Mouse (Mus musculus) induced T-regulatory cell, adult 2 months (primary cell): ENCODE results near the gene Gm38119.
"Not testable (repeated sequence)": the region's sequence is repeated elsewhere in the genome, so short reads cannot be mapped to it uniquely, and the experiment has no call there.

Source experiments
- DNase-seq: peaks from one replicate; pipeline ENCODE4 v3.0.0-alpha.2; 2012; ENCODE audit warnings: low read depth

Gene Gm38119

DNA sequence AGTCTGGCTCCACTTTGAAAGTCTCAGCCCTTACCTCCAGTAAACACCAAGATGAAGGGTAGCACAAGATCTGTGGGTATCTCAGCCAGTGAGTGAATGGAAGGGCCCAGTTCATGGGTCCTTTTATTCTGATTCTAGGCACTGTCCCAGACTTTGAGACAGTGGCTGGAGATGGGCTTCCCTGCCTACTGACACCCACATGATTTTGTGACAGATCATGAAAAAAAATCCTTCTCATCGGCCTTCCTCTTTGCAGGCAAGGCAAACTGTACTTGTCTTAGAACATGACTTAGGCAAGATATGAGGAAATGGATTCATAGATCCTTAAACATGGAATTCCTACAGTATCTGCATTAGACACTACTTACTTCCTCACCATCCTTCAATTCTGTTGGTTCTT is at the start of gene Gm38119:
TSS of gene Gm38119 (minus strand) at position 101 of the 400 bp plus-strand sequence.
- DNase-seq = no peak

DNA sequence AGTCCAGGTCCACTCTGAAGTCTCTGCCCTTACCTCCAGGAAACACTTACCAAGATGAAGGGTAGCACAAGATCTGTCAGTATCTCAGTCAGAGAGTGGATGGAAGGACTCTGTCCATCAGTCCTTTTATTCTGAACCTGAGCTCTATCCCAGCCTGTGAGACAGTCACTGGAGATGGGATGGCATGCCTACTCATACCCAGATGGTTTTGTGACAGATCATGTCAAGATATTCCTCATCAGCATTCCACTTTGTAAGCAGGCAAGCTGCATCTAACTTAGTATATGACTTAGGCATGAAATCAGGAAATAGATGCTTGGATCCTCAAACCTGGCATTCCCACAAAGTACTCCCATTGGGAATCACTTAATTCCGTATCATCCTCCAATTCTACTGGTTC is 39.9 kb upstream of the Gm38119 start, which contains the start of gene Lce1i:
TSS of gene Lce1i (minus strand) at position 101 of the 400 bp plus-strand sequence.
- no peak for DNase-seq

DNA sequence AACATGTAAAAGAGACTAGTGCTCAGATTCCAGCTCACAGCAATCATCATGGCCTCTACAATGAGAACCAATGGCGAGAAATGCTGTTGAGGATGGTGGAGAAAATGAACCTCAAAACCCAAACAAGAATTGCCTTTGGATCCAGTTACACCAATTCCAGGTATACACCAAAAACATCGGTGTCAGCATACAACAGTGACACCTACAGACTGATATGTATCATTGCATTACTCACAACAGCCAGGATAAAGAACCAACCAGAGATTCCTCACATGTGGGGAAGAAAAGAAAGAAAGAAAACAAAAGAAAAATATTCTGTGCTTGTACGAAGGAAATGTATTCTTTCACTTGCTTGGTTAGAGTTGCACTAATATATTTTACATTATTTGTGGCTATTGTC is 32.7 kb upstream of the Gm38119 start:
- DNase-seq = no peak

DNA sequence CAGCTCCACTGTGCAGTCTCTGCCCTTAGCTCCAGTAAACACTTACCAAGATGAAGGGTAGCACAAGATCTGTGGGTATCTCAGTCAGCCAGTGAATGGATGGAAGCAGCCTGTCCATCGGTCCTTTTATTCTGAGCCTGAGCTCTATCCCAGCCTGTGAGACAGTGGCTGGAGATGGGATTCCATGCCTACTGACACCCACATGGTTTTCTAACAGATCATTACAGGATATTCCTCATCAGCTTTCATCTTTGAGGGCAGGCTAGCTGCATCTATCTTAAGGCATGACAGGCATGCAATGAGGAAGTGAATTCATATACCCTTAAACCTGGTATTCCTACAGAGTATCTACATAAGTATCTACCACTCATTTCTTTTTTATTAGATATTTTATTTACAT is 26.1 kb upstream of the Gm38119 start, which contains the start of gene Lce1h:
TSS of gene Lce1h (minus strand) at position 101 of the 400 bp plus-strand sequence.
- DNase-seq = no peak

DNA sequence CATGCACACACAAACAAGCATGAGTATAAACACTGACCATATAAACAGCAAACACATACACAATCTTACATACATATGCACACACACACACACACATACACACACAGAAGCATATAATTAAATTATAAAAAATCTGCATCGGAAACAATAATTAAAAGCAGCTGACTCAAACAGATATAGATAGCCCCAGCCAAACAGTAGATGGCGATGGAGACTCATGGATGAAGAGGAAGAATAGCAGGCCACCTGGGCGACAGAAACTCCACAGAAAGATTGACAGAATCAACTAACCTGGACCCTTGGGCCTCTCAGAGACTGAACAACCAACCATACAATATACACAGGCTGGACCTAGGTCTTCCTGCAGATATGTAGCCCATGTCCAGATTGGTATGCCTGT is 14.3 kb upstream of the Gm38119 start:
- no peak for DNase-seq

DNA sequence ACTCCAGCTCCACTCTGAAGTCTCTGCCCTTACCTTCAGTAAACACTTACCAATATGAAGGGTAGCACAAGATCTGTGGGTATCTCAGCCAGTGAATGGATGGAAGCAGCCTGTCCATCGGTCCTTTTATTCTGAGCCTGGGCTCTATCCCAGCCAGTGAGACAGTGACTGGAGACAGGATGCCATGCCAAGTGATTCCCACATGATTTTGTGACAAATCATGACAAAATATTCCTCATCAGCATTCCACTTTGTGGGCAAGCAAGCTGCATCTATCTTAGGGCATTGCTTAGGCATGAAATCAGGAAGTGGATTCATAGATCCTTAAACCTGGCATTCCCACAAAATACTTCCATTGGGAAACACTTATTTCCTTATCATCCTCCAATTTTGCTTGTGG is 13.3 kb upstream of the Gm38119 start, which contains the start of gene Lce1g:
TSS of gene Lce1g (minus strand) at position 101 of the 400 bp plus-strand sequence.
- DNase-seq = no peak

DNA sequence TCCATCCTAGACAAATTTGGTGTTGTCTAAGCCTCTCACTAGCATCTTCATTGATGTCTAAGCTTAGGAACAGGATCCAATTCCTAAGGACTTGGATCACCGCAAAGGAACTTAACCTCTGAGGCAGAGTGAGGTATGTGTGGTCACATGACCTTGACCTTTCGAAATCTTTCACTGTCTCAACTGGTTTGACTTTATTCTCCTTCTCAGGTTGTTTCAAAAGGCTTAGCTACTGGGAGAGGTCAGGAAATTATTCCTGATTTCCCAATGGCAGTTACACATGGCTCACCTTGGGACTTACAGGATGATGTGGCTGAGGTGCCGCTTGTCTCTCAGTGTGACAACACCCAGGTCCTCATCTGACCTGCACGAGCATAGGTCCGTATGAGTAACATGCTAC is 16.3 kb downstream of the Gm38119 start:
- DNase-seq = no peak

DNA sequence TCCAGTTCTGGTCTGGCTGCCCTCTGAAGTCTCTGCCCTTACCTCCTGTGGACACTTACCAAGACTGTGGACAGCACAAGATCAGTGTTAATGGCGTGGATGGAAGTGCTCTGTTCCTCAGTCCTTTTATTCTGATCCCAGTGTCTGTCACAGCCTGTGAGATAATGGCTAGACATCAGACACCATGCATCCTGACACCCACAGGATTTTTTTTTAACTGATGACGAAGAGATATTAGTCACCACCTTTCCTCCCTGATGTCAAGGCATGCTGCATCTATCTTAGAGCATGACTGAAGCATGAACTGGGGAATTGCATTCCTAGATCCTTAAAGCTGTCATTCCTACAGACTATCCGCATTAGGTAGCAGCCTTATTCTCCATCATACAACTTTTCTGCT is 18.6 kb downstream of the Gm38119 start, which contains the start of gene Lce1f:
TSS of gene Lce1f (minus strand) at position 101 of the 400 bp plus-strand sequence.
- DNase-seq = no peak

DNA sequence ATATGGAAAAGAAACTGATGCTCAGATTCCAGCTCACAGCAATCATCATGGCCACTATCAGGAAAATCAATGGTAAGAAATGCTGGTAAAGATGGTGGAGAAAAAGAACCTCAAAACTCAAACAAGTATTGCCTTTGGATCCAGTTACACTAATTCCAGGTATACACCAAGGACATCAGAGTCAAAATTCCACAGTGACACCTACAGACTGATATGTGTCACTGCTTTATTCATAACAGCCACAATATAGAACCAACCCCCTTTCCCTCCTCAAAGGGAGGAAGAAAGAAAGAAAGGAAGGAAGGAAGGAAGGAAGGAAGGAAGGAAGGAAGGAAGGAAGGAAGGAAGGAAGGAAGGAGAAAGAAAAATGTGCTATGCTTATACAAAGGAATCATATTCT is 23.8 kb downstream of the Gm38119 start:
- no peak for DNase-seq

DNA sequence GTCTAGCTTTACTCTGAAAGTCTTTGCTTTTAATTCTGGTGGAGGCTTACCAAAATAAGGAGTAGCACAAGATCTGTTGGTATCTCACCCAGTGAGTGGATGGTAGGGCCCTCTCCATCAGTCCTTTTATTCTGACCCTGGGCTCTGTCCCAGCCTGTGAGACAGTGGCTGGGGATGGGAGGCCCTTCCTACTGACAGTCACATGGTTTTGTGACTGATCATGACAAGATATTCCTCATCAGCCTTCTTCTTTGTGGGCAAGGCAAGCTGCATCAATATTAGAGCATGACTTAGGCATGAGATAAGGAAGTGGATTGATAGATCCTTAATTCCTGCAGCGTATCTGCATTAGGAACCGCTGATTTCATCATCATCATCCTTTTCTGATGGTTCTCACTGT is 29.9 kb downstream of the Gm38119 start, which contains the start of gene Lce1e:
TSS of gene Lce1e (minus strand) at position 101 of the 400 bp plus-strand sequence.
- no peak for DNase-seq

DNA sequence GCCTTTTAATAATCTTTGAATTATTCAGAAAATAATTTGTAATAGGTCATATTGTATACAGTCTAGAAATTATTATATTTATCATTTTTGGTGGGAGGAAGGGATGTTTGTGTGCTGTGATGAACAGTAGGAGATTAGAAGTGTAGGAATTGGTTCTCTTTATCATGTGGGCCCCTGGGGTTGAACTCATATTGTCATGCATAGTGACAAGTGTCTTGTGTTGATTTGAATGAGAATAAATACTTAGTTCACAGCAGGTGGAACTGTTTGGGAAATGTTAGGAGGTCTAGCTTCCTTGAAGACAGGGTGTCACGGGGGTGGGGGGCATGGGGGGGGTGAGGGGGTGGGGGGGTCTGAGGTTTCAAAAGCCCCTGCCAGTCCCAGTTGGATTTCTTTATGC is 44.3 kb downstream of the Gm38119 start:
- DNase-seq = no peak

DNA sequence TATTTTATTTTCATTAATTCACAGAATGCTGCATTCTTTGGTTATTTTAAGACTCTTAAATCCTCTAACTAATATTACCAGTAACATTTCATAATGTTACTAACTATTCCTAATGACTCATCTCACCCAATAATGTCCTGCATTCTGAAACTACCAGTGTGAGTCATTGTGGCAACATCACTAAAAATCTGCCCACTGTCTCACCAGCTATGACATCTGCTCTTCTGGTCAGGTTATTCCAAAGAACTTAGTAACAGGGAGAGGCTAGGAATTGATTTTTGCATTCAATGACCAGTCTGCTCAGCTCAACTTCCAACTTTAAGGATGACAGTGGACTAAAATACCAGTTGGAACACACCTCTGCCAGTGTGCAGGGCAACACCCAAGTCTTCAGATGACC is 47.2 kb downstream of the Gm38119 start:
- no peak for DNase-seq

DNA sequence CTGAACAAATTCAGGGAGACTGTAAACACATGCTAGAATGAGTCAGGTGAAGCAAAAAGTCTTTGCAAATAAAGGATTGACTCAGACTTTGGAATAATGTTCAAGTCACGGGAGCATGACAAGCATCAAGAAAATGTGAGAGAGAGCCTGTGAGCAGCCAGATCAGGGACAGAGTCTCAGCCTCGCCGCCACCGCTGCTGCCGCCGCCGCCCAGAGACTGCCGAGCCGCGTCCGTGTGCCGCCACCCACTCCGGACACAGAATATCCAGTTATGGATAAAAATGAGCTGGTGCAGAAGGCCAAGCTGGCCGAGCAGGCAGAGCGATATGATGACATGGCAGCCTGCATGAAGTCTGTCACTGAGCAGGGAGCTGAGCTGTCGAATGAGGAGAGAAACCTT is 49.7 kb downstream of the Gm38119 start:
- DNase-seq = not testable (repeated sequence)
